Mouse (Mus musculus) retina, postnatal 7 days (tissue): ENCODE data around the gene Ccpg1.
A peak's percentile ranks its signal among the peaks of the same experiment; 100 is the strongest.

Experiments
- DNase-seq: peaks from one replicate; pipeline ENCODE4 v3.0.0-alpha.2; 2012; ENCODE audit warnings: low read depth, low spot score

Ccpg1 gene

DNA sequence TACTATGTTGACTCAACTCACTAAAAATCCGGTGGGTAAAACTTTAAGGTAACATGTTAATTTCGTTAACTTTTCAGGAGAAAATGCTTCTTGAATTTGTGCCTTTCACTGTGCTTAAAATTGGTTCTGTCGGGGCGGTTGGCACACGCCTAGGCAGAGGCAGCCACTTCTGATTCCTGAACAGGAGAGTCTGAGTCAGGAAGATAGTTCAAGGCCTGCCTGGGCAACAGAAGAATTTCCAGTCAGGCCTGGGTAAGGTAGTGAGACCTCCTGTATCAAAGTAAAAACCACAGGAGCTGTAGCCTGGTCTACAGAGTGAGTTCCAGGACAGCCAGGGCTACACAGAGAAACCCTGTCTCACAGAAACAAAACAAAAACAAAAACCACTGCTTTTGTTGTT lies 7.3 kb downstream of the Ccpg1 start:
- no peak for DNase-seq

DNA sequence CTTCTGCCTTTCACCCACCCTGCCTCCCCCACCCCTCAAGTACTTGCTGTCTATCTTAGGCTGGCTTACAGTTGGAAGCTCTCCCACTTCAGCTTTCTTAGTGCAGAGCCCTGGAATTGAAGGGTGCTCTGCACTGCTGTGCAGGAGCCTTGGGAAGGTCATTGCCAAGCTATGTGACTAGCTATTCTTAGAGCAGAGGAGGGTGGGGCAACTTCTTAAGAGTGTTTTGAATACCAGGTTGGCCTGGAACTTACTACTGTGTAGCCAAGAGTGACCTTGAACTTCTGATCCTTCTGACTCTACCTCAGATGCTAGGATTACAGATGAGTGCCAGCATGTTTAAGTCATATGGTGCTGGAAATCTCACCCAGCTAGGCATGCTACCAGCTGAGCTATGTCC lies 10.9 kb downstream of the Ccpg1 start:
- no peak for DNase-seq

GRCm38 (mm10) chr9:72996806-72997205 lies 11.6 kb downstream of the Ccpg1 start:
- DNase-seq: no peak

DNA sequence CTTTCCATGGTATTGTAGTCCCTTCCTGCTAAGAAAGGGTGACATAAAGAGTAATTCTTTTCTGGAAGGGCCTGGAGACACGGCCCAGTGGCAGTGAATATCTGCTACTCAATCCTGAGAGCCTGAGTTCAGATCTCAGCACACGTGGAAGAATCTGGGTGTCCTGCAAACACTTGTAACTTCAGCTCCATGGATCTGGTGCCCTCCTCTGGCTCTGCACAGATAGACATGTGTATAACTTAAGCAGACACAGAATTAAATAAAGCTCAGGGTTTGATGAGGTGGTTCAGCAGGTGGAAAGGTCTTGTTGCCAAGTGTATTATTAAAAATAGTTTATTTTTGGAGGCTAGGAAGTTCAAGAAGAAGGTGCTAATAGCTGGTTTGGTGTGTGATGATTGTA lies 15.3 kb downstream of the Ccpg1 start:
- no peak for DNase-seq

DNA sequence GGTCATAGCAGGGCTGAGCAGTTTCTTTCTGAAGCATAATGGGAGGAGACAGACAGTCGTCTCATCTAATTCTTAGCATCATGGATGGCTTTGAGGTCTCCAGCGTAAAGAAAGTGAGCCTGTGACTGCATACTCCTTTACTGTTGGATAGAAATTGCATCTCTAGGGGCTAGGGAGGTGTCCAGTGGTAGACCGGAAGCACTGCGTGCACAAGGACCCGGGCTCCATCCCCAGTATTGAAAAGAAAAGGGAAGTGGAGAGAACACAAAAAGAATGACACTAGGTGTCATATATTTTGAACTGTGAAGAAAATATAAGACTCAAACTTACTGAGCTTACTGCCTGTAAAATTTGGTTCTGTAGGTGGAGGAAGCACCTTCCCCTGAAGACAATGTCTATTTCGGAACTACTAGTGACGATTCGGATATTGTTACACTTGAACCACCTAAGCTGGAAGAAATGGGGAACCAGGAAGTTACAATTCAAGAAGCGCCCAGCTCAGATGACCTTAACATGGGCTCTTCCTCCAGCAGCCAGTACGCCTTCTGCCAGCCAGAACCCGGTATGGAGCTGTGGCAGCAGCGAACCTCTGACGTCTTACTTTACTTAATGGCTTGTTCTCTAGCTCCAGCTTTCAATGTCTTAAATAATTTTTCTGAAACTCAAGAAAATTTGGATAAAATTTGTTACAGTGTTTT lies 16.2 kb downstream of the Ccpg1 start:
- DNase-seq: no peak

DNA sequence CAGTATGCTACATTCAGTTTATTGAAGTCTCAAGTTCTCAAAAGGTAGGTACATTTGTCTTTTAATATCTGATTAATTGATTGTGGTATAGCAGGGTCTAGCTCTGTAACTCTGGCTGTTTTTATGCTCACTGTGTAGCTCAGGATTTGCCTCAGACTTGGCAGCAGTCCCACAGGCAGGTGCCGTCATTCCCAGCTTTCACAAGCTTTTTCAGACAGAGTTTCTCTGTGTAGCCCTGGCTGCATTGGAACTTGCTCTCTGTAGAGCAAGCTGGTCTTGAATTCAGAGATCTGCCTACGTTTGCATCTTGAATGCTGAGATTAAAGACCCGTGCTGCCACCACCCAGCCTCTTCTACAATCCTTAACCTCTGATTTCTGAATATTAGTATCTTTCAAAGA lies 16.9 kb downstream of the Ccpg1 start:
- no peak for DNase-seq

- DNase-seq: no peak
These were observed 18.8 kb downstream of the Ccpg1 start for GRCm38 (mm10) chr9:73004076-73004475.

DNA sequence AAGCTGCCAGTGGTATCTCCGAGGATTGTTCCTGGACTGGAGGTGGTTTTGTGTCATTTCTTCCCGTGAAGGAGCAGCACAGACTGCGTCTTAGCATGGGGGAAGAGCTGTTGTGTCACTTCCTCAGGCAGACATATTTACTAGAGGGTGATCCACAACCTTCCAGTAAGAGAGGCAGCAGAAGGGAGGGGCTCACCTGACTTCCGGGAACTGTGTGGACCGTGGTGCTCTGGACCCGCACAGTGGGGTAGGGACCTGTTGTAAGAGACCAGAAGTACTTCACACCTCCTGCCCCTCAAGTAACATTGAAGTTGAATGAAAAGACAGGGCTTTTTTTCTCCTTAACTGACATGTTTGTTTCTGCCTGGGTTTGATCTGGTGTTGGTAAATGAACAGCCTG lies 19.9 kb downstream of the Ccpg1 start:
- no peak for DNase-seq

DNA sequence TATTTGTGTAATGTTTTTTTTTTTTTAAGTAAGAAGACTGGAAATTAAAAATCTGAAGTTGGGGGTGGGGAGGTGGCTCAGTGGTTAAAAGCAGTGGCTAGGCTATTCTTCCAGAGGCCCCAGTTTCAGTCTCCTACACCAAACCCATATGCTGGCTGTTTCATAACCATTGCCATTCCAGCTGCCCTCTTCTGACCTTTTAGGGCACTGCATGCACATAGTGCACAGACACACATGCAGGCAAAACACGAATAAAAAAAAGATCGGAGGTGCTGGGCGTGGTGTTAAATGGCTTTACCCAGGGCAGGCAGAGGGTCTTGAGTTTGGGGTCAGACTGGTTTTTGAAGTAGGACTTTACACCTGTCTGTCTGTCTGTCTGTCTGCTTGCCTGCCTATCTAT lies 20.9 kb downstream of the Ccpg1 start:
- no peak for DNase-seq

DNA sequence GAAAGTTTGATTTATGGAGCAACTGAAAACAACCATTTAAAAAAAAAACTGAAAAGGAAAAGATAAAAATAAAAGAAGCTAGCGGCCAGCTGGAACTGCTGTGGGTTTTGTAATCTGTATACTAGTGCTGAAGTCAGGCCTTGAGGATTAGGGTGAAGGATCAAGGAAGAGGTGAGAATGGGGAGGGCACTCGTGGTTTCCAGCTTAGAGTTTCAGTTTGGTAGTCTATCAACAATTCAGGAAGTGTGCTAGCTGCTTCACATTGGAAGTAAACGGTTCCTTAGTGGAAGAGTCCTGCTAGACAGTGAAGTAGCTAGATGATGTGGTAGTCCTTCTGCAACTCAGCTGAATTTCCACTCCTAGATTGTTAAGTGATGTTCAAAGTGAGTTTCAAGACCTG lies 23.2 kb downstream of the Ccpg1 start:
- no peak for DNase-seq

DNA sequence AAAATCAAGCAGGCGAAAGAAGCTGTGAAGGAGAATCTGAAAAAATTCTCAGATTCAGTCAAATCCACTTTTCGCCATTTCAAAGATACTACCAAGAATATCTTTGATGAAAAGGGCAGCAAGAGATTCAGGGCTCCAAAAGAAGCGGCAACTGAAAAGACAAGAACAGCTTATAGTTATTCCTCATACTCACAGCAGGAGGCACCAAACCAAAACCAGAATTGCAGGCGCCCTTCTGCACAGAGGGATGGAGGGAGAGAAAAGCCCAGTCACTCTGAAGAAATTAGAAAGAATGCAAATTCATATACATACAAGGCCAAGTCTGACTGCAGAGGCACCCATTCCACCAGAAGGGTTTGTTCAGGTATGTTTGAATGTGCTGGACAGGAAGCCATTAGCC lies 27.4 kb downstream of the Ccpg1 start:
- no peak for DNase-seq

- no peak for DNase-seq
These were observed 29.5 kb downstream of the Ccpg1 start for GRCm38 (mm10) chr9:73014724-73015123.

- DNase-seq: no peak
These were observed 34.6 kb downstream of the Ccpg1 start for GRCm38 (mm10) chr9:73019841-73020240.

GRCm38 (mm10) chr9:73020566-73021097 lies 35.4 kb downstream of the Ccpg1 start:
- DNase-seq: no peak

GRCm38 (mm10) chr9:73025818-73026636 lies 40.8 kb downstream of the Ccpg1 start:
- no peak for DNase-seq

GRCm38 (mm10) chr9:73030443-73030842 lies 45.2 kb downstream of the Ccpg1 start:
- DNase-seq: no peak

DNA sequence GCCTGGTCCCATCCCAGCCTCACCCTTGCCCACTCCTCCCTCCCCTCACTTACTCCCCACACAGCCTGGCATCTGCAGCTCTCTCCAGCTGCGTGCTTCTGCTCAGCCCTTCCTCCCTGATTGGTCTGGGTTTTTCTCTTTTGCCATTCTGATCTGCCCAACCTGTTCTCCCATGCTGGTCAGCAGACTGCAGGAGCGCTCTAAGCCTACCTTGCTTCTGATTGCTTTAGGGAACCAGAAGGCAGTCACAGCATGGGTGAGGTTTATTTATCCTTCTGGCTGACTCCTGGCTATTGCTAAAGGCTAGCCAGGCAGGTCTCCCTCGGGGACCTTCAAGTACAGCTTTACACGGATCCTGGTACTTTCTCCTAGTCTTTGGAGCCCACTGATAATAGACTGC lies 46.2 kb downstream of the Ccpg1 start:
- DNase-seq: no peak

DNA sequence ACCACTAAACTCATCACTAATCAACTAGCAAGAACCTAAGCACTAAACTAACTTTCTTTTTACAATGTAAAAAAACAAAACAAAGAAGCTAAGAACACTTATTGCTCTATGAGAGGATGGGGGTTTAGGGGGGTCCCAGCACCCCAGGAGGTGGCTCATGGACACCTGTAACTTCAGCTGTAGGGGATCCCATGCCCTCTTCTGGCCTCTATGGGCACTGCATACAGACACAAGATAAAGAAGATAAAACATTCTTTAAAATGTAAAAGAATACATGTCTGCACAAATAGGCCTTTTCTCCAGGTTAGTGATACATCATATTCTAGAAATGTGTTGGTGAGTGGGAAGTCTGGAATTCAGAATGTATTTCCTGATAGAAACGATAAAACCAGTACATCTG lies 48.2 kb downstream of the Ccpg1 start:
- DNase-seq: no peak

- peak; percentile 87 for DNase-seq
These were observed 54.2 kb downstream of the Ccpg1 start for GRCm38 (mm10) chr9:73039222-73039945.

DNA sequence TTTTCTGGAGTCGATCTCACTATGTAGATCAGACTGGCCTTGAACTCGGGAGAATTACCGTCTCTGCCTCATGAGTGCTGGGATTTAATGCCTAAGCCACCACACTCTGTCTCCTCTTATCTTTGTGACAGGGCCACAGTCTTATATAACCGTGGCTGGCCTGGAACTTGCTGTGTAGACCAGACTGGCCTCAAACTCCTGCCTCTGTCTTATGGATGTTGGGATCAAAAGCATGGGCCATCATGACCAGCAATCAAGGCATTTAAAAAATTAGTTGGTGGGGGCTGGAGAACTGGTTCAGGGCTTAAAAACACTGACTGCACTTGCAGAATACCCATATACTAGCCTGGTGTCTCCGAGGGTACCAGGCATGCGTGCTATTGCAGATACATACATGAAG lies 54.9 kb downstream of the Ccpg1 start, which contains the start of gene Pigb:
Pigb (minus strand) TSS at position 299 of the 400 bp plus-strand sequence.
- DNase-seq: no peak

DNA sequence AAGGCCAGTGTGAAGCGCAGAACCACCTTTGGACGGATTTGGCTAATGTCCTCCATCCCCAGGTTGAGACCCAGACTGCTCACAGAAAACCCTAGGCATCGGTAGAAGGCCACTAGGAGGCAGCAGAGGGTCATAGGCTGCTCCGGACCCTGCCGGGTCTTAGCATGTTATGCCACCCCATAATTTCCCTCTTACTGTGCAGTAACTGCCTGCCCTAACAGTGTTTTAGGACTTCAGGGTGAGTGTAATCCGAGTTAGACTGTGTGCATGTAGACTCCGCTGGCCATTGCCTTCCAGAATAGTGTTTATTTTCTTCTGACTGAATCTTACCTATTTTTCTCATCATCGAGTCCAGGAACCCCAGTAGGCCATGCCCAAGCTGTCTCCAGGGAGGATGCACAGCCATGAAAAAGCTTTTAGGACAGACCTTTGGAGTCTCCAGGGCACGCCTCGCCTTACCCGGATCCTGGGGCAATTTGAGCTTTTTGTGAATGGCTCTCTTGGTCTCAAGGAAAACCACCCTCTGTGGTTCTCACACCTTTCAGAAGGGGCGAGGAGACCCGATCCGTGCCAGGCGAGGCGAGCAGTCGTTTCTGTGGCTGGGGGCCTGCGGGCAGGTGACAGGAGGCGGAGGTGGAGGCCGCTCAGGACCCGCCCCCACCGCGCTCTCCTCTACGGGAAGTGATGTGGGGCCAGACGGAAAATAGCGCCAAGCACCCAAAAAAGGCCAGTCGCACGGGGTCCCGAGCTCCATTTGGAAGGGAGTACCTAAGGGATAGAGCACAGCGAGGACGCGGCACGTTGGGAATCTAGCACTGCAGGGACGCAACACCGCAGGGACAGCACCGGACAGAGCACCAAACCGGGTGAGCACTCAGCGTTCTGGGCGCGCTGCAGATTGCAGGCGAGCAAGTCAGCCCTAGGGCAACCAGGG lies 59.2 kb downstream of the Ccpg1 start, which contains the start of gene Rab27a:
Rab27a (plus strand) TSS at position 709 of the 934 bp plus-strand sequence.
- peak; percentile 69 for DNase-seq
